10 mouse cellular contexts compared by ENCODE assay signal in genomic region chr11:81940988-81941387, GRCm38 (mm10). TPM values are rescaled to one million over a fixed set of nuclear protein-coding genes. Genes with fewer than 3 reads are reported as not detected.
DNase-seq lines count a peak whose midpoint lies in the region; ATAC-seq and TF ChIP-seq lines count a peak whose summit lies in the region.
"Had no signal": no experiment of that assay in that cellular context is flagged by ENCODE, and none has a peak within 500 bp of the region (broad histone marks: within the 10 kb centered on the region; RNA-seq: fewer than 3 reads in every experiment).

No protein-coding gene starts in this region.

- H3K4me2 ChIP-seq in lung, embryonic 14.5 days = no peak overlapping the region

- TF ChIP-seq CTCF in gastrocnemius, adult 2 months (IDR thresholded peaks at IDR 0.05) = peak; percentile 53
- peak; percentile 63 for TF ChIP-seq CTCF in lung, embryonic 14.5 days (IDR thresholded peaks at IDR 0.05; ENCODE audit: low read depth)
- peak; percentile 68 for TF ChIP-seq CTCF in bone marrow macrophage, adult 2 months (IDR thresholded peaks at IDR 0.05; ENCODE audit: low read depth, low read length)

- intact Hi-C loops in gastrocnemius, adult 2 months (cut with DNase I) = no loop called here
- intact Hi-C loops in heart, postnatal 36 days (cut with DNase I) = no loop called here

- H3K27me3 ChIP-seq in lung, embryonic 14.5 days (ENCODE audit: insufficient read depth, low read length) = no peaks in the 10 kb centered on the region

- H3K4me3 ChIP-seq in gastrocnemius, adult 2 months = no peak overlapping the region
- no peak overlapping the region for H3K4me3 ChIP-seq in lung, embryonic 14.5 days (ENCODE audit: low read depth, low read length)
- H3K4me3 ChIP-seq in bone marrow macrophage, adult 2 months (ENCODE audit: insufficient read depth, low read length) = no peak overlapping the region
- H3K4me3 ChIP-seq: megakaryocyte, embryonic 14.5 days had no signal

- no peaks in the 10 kb centered on the region for H3K4me1 ChIP-seq in lung, embryonic 14.5 days (ENCODE audit: insufficient read depth)
- peaks cover 20% of the 10 kb centered on the region for H3K4me1 ChIP-seq in bone marrow macrophage, adult 2 months (ENCODE audit: control insufficient read depth, insufficient read depth, low read length)
- H3K4me1 ChIP-seq: megakaryocyte, embryonic 14.5 days had no signal

- no peak overlapping the region for H3K9ac ChIP-seq in lung, embryonic 14.5 days

- H3K9me3 ChIP-seq in lung, embryonic 14.5 days (ENCODE audit: low read depth, low read length) = no peaks in the 10 kb centered on the region

- no peak for ATAC-seq in lung, embryonic 14.5 days (ENCODE audit: insufficient read depth)
- ATAC-seq in erythroid progenitor cell, adult 5-6 weeks (replicated peaks; ENCODE audit: low FRiP score, poor library complexity, severe bottlenecking) = no peak

- DNase-seq in gastrocnemius, adult 2 months = peak; percentile 48
- no peak for DNase-seq in gastrocnemius, postnatal 10 days
- peak; percentile 36 for DNase-seq in lung, embryonic 14.5 days
- no peak for DNase-seq in lung, postnatal 25 days (ENCODE audit: low spot score)
- DNase-seq in heart, postnatal 36 days = peak; percentile 6 to 22
- DNase-seq in right cerebral cortex, postnatal 36 days (ENCODE audit: low spot score in 2 of 2) = no peak

- WGBS in lung, embryonic 14.5 days = 19% methylated on average over 1 of the region's 1 CpGs

- H3K36me3 ChIP-seq in lung, embryonic 14.5 days (ENCODE audit: insufficient read depth) = no peaks in the 10 kb centered on the region

- TF ChIP-seq POLR2A in bone marrow macrophage, adult 2 months (IDR thresholded peaks at IDR 0.05; ENCODE audit: borderline replicate concordance, low read depth, low read length) = no peak

- peak overlapping the region; percentile 75 for H3K27ac ChIP-seq in gastrocnemius, adult 2 months
- H3K27ac ChIP-seq in lung, embryonic 14.5 days (ENCODE audit: low read depth) = no peak overlapping the region
- peak overlapping the region; percentile 9; the same call in 1 of the 2 replicates for H3K27ac ChIP-seq in bone marrow macrophage, adult 2 months (ENCODE audit: insufficient read depth, low read depth, low read length)

RNA-seq across cellular contexts. Expression of gene Asic2, which starts 27.3 kb away (rescaled TPM):
- under 1 TPM in 1 of 2 experiments, not detected in 1; 0.10 TPM for total RNA-seq in gastrocnemius, adult 2 months (2021)
- under 1 TPM; 0.21 to 0.23 TPM for total RNA-seq in gastrocnemius, postnatal 10 days (2021)
- polyA plus RNA-seq in lung, embryonic 14.5 days (2014; fragmentation: Nextera tagmentation; extraction: Ambion mirVana) = 0.28 and 0.34 TPM in 2 replicates
- not detected in 2 replicates for polyA plus RNA-seq in bone marrow macrophage, adult 2 months (2012; ENCODE audit: insufficient read depth, insufficient read length, missing spikeins)
- not detected for total RNA-seq in heart, postnatal 36 days (2021)
- total RNA-seq in erythroid progenitor cell, adult 5-6 weeks (2015; ENCODE audit: low replicate concordance) = not detected in 2 replicates
- total RNA-seq in erythroid progenitor cell, adult 5-6 weeks (2017; ENCODE audit: low replicate concordance) = 0.76 TPM in 1 of 2 replicates, not detected in the other
- total RNA-seq: hematopoietic stem cell, adult 5-6 weeks had no signal

Comparison
In these comparisons a context has a peak if more than half of its experiments do, and no peak if none do; other contexts are left out.
1. DNase-seq: peak in gastrocnemius, adult 2 months (single experiment), lung, embryonic 14.5 days (single experiment) and heart, postnatal 36 days (2 of 2); none in gastrocnemius, postnatal 10 days (single experiment), lung, postnatal 25 days (single experiment) and right cerebral cortex, postnatal 36 days (0 of 2).
2. Peak in every context shown above with its lines, with median percentiles within 50 percentile points of each other: CTCF ChIP-seq.